In the genomic region with DNA sequence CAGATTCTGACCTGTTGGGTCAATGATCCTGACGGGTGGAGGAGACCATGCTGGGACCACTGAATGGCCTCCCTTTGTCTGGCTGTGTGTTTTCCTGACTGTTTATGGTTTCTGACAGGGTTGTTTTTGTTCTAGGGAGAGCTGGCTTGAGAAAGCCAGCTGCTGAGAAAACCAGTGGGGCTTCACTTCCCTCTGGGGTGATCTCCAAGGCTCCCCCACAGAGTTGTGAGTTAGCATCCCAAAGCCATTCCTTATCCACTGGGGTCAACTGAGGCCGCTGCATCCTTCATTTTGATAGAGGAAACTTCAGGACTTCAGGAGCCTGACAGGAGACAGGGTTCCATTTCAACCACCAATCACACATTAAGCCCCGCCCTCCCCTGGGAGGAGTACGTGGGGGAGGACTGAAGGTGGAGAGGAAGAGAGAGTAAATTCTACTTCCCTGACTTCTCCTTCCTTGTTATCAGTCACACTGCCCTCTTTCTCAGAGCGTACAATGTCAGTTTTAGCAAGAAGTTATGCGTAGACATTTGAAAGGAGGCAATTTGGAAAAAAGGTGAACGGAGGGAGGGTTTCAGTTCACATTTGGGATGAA, we compare ENCODE assay signal across 8 mouse cellular contexts. TPM values are rescaled to one million over a fixed set of nuclear protein-coding genes. Genes with fewer than 3 reads are reported as not detected.
DNase-seq lines count a peak whose midpoint lies in the region; ATAC-seq and TF ChIP-seq lines count a peak whose summit lies in the region.

No protein-coding gene starts in this region.

- peak overlapping the region; percentile 21 for H3K4me3 ChIP-seq in forebrain, embryonic 12.5 days (replicated peaks)
- peak overlapping the region; percentile 13 for H3K4me3 ChIP-seq in hindbrain, postnatal 0 days (ENCODE audit: low read length)
- peak overlapping the region; percentile 56 for H3K4me3 ChIP-seq in liver, embryonic 12.5 days

- no peaks in the 10 kb centered on the region for H3K36me3 ChIP-seq in forebrain, embryonic 12.5 days (replicated peaks)
- H3K36me3 ChIP-seq in hindbrain, postnatal 0 days (ENCODE audit: insufficient read depth, low read length) = no peaks in the 10 kb centered on the region
- no peaks in the 10 kb centered on the region for H3K36me3 ChIP-seq in liver, embryonic 12.5 days

- H3K27ac ChIP-seq in forebrain, embryonic 12.5 days = no peak overlapping the region
- peak overlapping the region; percentile 12; the same call in 1 of the 2 replicates for H3K27ac ChIP-seq in hindbrain, postnatal 0 days
- H3K27ac ChIP-seq in liver, embryonic 12.5 days = peak overlapping the region; percentile 79

- peak; percentile 42 for DNase-seq in CD4-positive, CD25-positive, alpha-beta regulatory T cell, adult 2 months (ENCODE audit: low read depth, low spot score)
- DNase-seq in brain, embryonic 14.5 days (ENCODE audit: low read depth) = peak; percentile 37
- DNase-seq in hindbrain, postnatal 0 days (ENCODE audit: low spot score) = peak; percentile 26
- peak; percentile 46 for DNase-seq in yolk sac, embryonic 10.5 days (ENCODE audit: low spot score)

- H3K4me1 ChIP-seq in forebrain, embryonic 12.5 days = peaks cover 30% of the 10 kb centered on the region
- peaks cover 22% of the 10 kb centered on the region for H3K4me1 ChIP-seq in hindbrain, postnatal 0 days (ENCODE audit: insufficient read depth, low read length)
- peaks cover 39% of the 10 kb centered on the region for H3K4me1 ChIP-seq in liver, embryonic 12.5 days

- no peak for TF ChIP-seq CTCF in brain, embryonic 14.5 days (IDR thresholded peaks at IDR 0.05; ENCODE audit: borderline replicate concordance, extremely low read depth, insufficient read depth, insufficient read length)
- TF ChIP-seq CTCF in hindbrain, postnatal 0 days (IDR thresholded peaks at IDR 0.05; ENCODE audit: low read depth) = no peak

- no peaks in the 10 kb centered on the region for H3K9me3 ChIP-seq in forebrain, embryonic 12.5 days
- H3K9me3 ChIP-seq in hindbrain, postnatal 0 days (ENCODE audit: low read length) = no peaks in the 10 kb centered on the region
- H3K9me3 ChIP-seq in liver, embryonic 12.5 days (replicated peaks) = no peaks in the 10 kb centered on the region

- WGBS in forebrain, embryonic 12.5 days = 6% methylated on average over 7 of the region's 7 CpGs
- 12% methylated on average over 7 of the region's 7 CpGs for WGBS in hindbrain, postnatal 0 days
- WGBS in liver, embryonic 12.5 days (ENCODE audit: insufficient replicate concordance) = 4% methylated on average over 7 of the region's 7 CpGs

- ATAC-seq in CD4-positive, CD25-positive, alpha-beta regulatory T cell, adult 4 months = no peak
- no peak for ATAC-seq in forebrain, embryonic 12.5 days (ENCODE audit: low FRiP score)
- ATAC-seq in hindbrain, postnatal 0 days = peak; percentile 34; the same call in 1 of the 2 replicates
- ATAC-seq in liver, embryonic 12.5 days = peak; percentile 93
- ATAC-seq in monocyte, adult 5-6 weeks (replicated peaks; ENCODE audit: insufficient number of reproducible peaks, low FRiP score, low TSS enrichment, poor library complexity, severe bottlenecking) = peak; percentile 54; the same call in 1 of the 2 replicates

- H3K9ac ChIP-seq in forebrain, embryonic 12.5 days = no peak overlapping the region
- no peak overlapping the region for H3K9ac ChIP-seq in hindbrain, postnatal 0 days (replicated peaks; ENCODE audit: low read length)
- H3K9ac ChIP-seq in liver, embryonic 12.5 days = peak overlapping the region; percentile 70

- no peak for TF ChIP-seq POLR2A in brain, embryonic 14.5 days (IDR thresholded peaks at IDR 0.05; ENCODE audit: borderline replicate concordance, extremely low read depth, insufficient read depth, insufficient read length, poor library complexity, severe bottlenecking)

- H3K4me2 ChIP-seq in forebrain, embryonic 12.5 days = peak overlapping the region; percentile 46
- H3K4me2 ChIP-seq in hindbrain, postnatal 0 days (ENCODE audit: low read depth, low read length) = peak overlapping the region; percentile 53
- H3K4me2 ChIP-seq in liver, embryonic 12.5 days = peak overlapping the region; percentile 84

- H3K27me3 ChIP-seq in forebrain, embryonic 12.5 days = peaks cover 20% of the 10 kb centered on the region
- H3K27me3 ChIP-seq in hindbrain, postnatal 0 days (ENCODE audit: insufficient read depth, low read length) = no peaks in the 10 kb centered on the region
- H3K27me3 ChIP-seq in liver, embryonic 12.5 days (replicated peaks) = no peaks in the 10 kb centered on the region

RNA-seq across cellular contexts. Expression of gene Map2k6, which starts 49.3 kb away (rescaled TPM):
- 1 to 10 TPM; 5.8 to 8.8 TPM for polyA plus RNA-seq in CD4-positive, CD25-positive, alpha-beta regulatory T cell, adult 4 months (2017; shearing (Covaris generic))
- polyA plus RNA-seq in brain, embryonic 14.5 days (2012; rRNA removed) = 20.8 and 21.4 TPM in 2 replicates
- 39.5 and 40.3 TPM in 2 replicates for polyA plus RNA-seq in forebrain, embryonic 12.5 days (2016; fragmentation: Nextera tagmentation; extraction: Ambion mirVana)
- total RNA-seq in hindbrain, postnatal 0 days (2014; rRNA removed) = 19.1 and 21.2 TPM in 2 replicates
- polyA plus RNA-seq in hindbrain, postnatal 0 days (2015; fragmentation: Nextera tagmentation; extraction: Ambion mirVana) = 16.3 and 16.4 TPM in 2 replicates
- polyA plus RNA-seq in liver, embryonic 12.5 days (2016; fragmentation: Nextera tagmentation; extraction: Ambion mirVana) = 6.5 and 7.1 TPM in 2 replicates
- total RNA-seq in monocyte, adult 5-6 weeks (2017) = 8.5 to 15.1 TPM (median 11.4 TPM) in 3 replicates

Comparison
In these comparisons a context has a peak if more than half of its experiments do, and no peak if none do; other contexts are left out.
1. ATAC-seq: peak in hindbrain, postnatal 0 days (single experiment), liver, embryonic 12.5 days (single experiment) and monocyte, adult 5-6 weeks (single experiment); none in CD4-positive, CD25-positive, alpha-beta regulatory T cell, adult 4 months (single experiment) and forebrain, embryonic 12.5 days (single experiment).
2. Peak in every context shown above with its lines, with median percentiles within 50 percentile points of each other: DNase-seq, H3K4me2 ChIP-seq and H3K4me3 ChIP-seq.